Mouse (Mus musculus) embryonic facial prominence, embryonic 12.5 days (tissue): ENCODE measurements around the gene Hmga1. TPM values are rescaled to one million over a fixed set of nuclear protein-coding genes. Genes with fewer than 3 reads are reported as not detected.

Experiments used
- ATAC-seq: fragments of 200-750 bp; cut with Nextera tagmentation; 2 replicates; pipeline ENCODE4 v1.8.0; 2017; ENCODE audit not compliant: insufficient number of reproducible peaks, insufficient read depth, low FRiP score, low TSS enrichment
- H3K27ac ChIP-seq: fragments of 300-500 bp; sonication (generic); 2 replicates; pipeline ENCODE4 v1.5.1; 2016; ENCODE audit warnings: mild to moderate bottlenecking
- H3K27me3 ChIP-seq: fragments of 300-500 bp; sonication (generic); 2 replicates; pipeline ENCODE4 v1.6.1; 2016; ENCODE audit warnings: mild to moderate bottlenecking, moderate library complexity
- H3K36me3 ChIP-seq: fragments of 300-500 bp; sonication (generic); 2 replicates; pipeline ENCODE4 v1.6.1; 2016; ENCODE audit warnings: mild to moderate bottlenecking
- H3K4me1 ChIP-seq: fragments of 300-500 bp; sonication (generic); 2 replicates; pipeline ENCODE4 v1.6.1; 2016
- H3K4me2 ChIP-seq: fragments of 300-500 bp; sonication (generic); replicated peaks from 2 replicates; pipeline ENCODE4 v1.6.1; 2016; ENCODE audit warnings: mild to moderate bottlenecking, moderate library complexity
- H3K4me3 ChIP-seq: fragments of 300-500 bp; sonication (generic); 2 replicates; pipeline ENCODE4 v1.5.1; 2016; ENCODE audit warnings: mild to moderate bottlenecking
- H3K9ac ChIP-seq: fragments of 300-500 bp; sonication (generic); 2 replicates; pipeline ENCODE4 v1.6.1; 2016; ENCODE audit warnings: mild to moderate bottlenecking, moderate library complexity
- H3K9me3 ChIP-seq: fragments of 300-500 bp; sonication (generic); 2 replicates; pipeline ENCODE4 v1.6.1; 2016; ENCODE audit warnings: mild to moderate bottlenecking, moderate library complexity
- WGBS: fragments of 180-500 bp; shearing (Covaris S2); methylation state at CpG from one replicate; pipeline ENCODE4 v1.1.7; 2016; 5-methylcytosine and 5-hydroxymethylcytosine counted together
- polyA plus RNA-seq: library from polyadenylated mRNA; unstranded; fragments of >200 nt; fragmentation: Nextera tagmentation; extraction: Ambion mirVana; gene quantifications from 2 replicates; pipeline ENCODE4 v1.2.1, GENCODE M21; 2016

Hmga1 gene
- polyA plus RNA-seq, 1 experiment from 2014 or later, result 236 TPM

GRCm38 (mm10) chr17:27554062-27554960 is 2.0 kb upstream of the Hmga1 start:
- H3K4me3 ChIP-seq, result peak overlapping the region; percentile 88
- peak overlapping the region; percentile 63 for H3K9ac ChIP-seq
- H3K4me2 ChIP-seq, result peak overlapping the region; percentile 81
- no peak for ATAC-seq
- no peaks in the 10 kb centered on the region for H3K36me3 ChIP-seq
- H3K27ac ChIP-seq, result peak overlapping the region; percentile 98
- H3K4me1 ChIP-seq, result peaks cover 30% of the 10 kb centered on the region
- H3K27me3 ChIP-seq, result no peaks in the 10 kb centered on the region
- H3K9me3 ChIP-seq, result no peaks in the 10 kb centered on the region
- WGBS, result 38% methylated on average over 20 of the region's 20 CpGs

GRCm38 (mm10) chr17:27555075-27555511 is 1.2 kb upstream of the Hmga1 start:
- no peak for ATAC-seq
- Histone ChIP-seq H3K36me3 (no peaks in the 10 kb centered on the region), H3K27ac (peak overlapping the region; percentile 98), H3K4me2 (peak overlapping the region; percentile 81), H3K9me3 (no peaks in the 10 kb centered on the region), H3K4me1 (peaks cover 30% of the 10 kb centered on the region), H3K27me3 (no peaks in the 10 kb centered on the region), H3K4me3 (peak overlapping the region; percentile 88), H3K9ac (peak overlapping the region; percentile 63)
- WGBS, result 1% methylated on average over 38 of the region's 39 CpGs

DNA sequence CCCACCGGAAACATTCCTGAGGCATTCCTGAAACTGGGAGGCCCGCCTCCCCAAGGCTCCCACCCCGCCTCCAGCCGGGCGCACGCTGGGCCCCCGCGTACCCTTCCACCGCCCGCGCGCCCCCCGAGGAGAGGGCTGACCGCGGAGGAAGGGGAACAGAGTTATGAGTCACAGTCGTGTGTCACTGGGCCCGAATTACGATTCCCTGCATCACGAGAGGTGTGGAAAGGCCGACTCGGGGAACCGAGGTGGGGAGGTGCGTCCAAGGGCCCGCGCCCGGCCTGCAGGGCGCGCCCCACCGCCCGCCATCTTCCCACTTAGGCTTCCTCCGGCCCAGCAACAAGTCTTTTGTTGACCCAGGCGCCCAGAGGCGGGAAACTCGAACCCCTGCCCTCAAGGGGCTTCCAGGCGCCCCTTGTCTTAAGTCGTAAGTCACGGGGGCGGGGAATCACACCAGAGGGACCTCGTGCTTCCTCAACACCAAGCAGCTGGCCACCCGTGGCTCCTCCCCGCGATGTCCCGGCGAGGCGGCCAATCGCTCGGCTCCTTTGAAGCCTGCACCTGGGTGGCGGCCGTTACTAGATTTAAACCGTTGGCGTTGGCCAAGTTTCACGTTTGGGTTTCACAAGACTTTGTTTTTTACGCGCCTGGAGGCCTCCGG is 655 bp upstream of the Hmga1 start:
- ATAC-seq, result peak; percentile 35
- under 1% methylated on average over 55 of the region's 55 CpGs for WGBS
- peaks cover 34% of the 10 kb centered on the region for H3K4me1 ChIP-seq
- peak overlapping the region; percentile 88 for H3K4me3 ChIP-seq
- H3K9me3 ChIP-seq, result no peaks in the 10 kb centered on the region
- H3K27me3 ChIP-seq, result no peaks in the 10 kb centered on the region
- H3K36me3 ChIP-seq, result no peaks in the 10 kb centered on the region
- peak overlapping the region; percentile 81 for H3K4me2 ChIP-seq
- peak overlapping the region; percentile 98 for H3K27ac ChIP-seq
- peak overlapping the region; percentile 63 for H3K9ac ChIP-seq

- Histone ChIP-seq H3K4me3 (peak overlapping the region; percentile 88), H3K4me2 (peak overlapping the region; percentile 81), H3K9ac (peak overlapping the region; percentile 93), H3K9me3 (no peaks in the 10 kb centered on the region), H3K27ac (peak overlapping the region; percentile 98), H3K4me1 (peaks cover 41% of the 10 kb centered on the region), H3K27me3 (no peaks in the 10 kb centered on the region), H3K36me3 (peaks cover 12% of the 10 kb centered on the region; the same call in 1 of the 2 replicates)
- no peak for ATAC-seq
- WGBS, result under 1% methylated on average over 56 of the region's 75 CpGs
These were observed 1.1 kb downstream of the Hmga1 start for GRCm38 (mm10) chr17:27557181-27557926.

DNA sequence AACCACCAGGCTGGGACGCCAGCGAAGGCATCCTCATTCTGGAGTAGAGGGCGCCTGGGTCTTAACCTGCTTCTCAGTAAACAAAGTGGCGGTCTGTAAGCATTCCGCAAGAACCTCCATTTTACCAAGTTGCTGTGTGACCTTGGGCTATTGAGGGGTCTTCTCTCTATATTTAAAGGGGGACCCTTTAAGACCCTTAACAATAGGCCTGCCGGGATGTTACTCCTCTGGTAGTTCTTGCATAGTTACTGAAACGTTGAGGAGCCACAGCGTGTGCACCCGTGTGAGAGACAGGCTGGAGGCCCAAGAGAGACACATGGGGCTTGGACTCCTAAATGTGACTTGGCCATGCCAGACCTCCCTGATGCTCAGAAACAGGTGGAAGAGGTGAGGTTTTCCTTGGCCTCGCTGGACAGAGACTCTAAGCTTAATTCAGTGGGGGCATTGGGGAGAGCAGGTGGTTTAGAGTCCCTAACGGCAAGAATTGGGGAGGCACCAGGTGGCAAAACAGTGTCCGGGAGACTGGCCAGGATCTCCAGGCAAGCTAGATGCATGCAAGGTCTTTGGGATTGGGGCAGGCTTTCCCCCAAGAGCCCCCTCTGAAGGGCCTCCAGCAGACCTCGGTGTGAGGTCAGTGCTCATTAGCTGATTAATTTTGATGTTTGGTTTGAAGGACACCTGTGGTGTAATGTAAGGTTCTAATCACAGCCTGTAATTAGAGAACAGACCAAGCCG is 1.8 kb downstream of the Hmga1 start:
- peak overlapping the region; percentile 88 for H3K4me3 ChIP-seq
- H3K27ac ChIP-seq, result peak overlapping the region; percentile 98
- 1% methylated on average over 14 of the region's 14 CpGs for WGBS
- peaks cover 12% of the 10 kb centered on the region; the same call in 1 of the 2 replicates for H3K36me3 ChIP-seq
- H3K4me1 ChIP-seq, result peaks cover 41% of the 10 kb centered on the region
- peak overlapping the region; percentile 93 for H3K9ac ChIP-seq
- ATAC-seq, result no peak
- no peaks in the 10 kb centered on the region for H3K9me3 ChIP-seq
- H3K4me2 ChIP-seq, result peak overlapping the region; percentile 81
- H3K27me3 ChIP-seq, result no peaks in the 10 kb centered on the region

GRCm38 (mm10) chr17:27558845-27559244 is 2.5 kb downstream of the Hmga1 start:
- no peak for ATAC-seq
- Histone ChIP-seq H3K27me3 (no peaks in the 10 kb centered on the region), H3K4me1 (peaks cover 41% of the 10 kb centered on the region), H3K4me2 (peak overlapping the region; percentile 81), H3K4me3 (peak overlapping the region; percentile 88), H3K9me3 (no peaks in the 10 kb centered on the region), H3K27ac (no peak overlapping the region), H3K9ac (peak overlapping the region; percentile 93; the same call in 1 of the 2 replicates), H3K36me3 (peaks cover 12% of the 10 kb centered on the region; the same call in 1 of the 2 replicates)
- 5% methylated on average over 5 of the region's 5 CpGs for WGBS

DNA sequence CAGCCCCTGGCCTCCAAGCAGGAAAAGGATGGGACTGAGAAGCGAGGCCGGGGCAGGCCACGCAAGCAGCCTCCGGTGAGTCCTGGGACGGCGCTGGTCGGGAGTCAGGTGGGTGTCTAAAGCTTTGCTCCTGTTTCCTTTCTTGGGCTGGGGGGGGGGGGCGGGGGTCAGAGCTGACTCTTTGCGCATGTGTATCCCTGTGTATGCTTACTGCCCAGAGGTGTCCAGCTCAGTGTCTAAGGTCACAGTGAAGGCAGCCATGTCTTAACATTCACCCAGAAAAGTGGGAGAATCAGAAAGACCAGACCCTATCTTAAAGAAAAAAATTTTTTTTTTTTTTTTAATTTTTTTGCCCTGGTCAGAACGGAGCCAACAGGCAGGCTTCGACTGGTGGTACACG is 3.3 kb downstream of the Hmga1 start:
- Histone ChIP-seq H3K4me3 (no peak overlapping the region), H3K4me1 (peaks cover 39% of the 10 kb centered on the region), H3K4me2 (peak overlapping the region; percentile 81; the same call in 1 of the 2 replicates), H3K27me3 (no peaks in the 10 kb centered on the region), H3K9me3 (no peaks in the 10 kb centered on the region), H3K9ac (0 out of 2 replicates have a peak overlapping the region, but pooled peaks have one; percentile 93), H3K27ac (no peak overlapping the region), H3K36me3 (peaks cover 12% of the 10 kb centered on the region; the same call in 1 of the 2 replicates)
- no peak for ATAC-seq
- 66% methylated on average over 11 of the region's 12 CpGs for WGBS

DNA sequence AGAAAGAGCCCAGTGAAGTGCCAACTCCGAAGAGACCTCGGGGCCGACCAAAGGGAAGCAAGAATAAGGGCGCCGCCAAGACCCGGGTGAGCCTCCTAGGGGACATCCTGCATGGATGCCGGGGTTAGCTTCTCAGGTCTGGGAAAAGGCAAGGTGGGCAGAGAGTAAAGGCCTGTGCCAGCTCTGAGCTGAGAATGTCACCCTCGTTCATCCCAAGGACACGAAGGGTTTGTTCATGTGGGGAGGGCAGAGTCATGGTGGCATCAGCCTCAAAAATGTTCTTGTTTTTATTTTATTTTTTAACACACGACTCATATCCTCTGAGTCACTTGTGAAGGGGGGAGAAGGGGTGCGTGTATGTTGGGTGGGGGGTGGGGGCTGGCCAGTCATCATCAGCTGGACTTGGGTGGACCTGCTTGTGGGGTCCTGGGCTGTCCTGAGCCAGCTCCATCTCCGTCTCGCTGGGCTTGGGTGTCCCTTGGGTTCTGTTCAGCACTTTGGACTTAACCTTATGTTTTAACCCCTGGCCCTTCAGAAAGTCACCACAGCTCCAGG is 4.7 kb downstream of the Hmga1 start:
- no peak overlapping the region for H3K4me3 ChIP-seq
- no peaks in the 10 kb centered on the region for H3K27me3 ChIP-seq
- peaks cover 12% of the 10 kb centered on the region; the same call in 1 of the 2 replicates for H3K36me3 ChIP-seq
- no peak overlapping the region for H3K9ac ChIP-seq
- ATAC-seq, result no peak
- H3K27ac ChIP-seq, result no peak overlapping the region
- H3K4me2 ChIP-seq, result no peak overlapping the region
- H3K9me3 ChIP-seq, result no peaks in the 10 kb centered on the region
- WGBS, result 83% methylated on average over 13 of the region's 13 CpGs
- H3K4me1 ChIP-seq, result peaks cover 45% of the 10 kb centered on the region

DNA sequence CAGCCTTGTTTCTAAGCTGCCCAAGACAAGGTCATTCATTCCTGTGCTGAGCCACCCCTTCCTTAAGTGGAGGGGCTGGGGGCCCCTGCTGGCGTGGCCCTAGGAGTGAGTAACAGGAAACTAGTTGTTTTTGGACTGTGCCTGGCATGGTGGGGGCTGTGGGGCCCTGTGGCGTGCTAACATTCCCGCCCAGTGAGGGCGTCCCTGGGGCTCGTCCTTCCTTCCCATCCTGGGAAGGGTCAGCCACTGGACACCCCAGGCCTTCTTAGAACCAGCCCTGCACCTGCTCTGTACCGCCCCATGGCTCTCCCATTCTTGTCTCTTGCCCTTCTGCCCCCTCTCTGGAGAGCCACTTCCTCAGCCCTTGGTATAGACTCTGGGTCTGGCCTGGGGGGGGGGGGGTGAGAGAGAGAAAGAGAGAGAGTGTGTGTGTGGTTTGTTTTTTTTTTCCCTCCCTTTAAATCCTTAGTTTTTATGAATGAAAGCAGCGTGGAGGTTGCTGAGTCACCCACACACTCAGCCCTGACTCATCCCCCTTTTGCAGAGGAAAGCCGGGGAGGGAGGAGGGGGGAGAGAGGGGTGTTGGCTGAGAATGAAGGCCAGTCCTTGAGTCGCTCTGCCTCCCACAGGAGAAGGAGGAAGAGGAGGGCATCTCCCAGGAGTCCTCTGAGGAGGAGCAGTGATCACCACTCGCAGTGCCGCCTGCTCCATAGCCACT is 5.7 kb downstream of the Hmga1 start:
- H3K9me3 ChIP-seq, result no peaks in the 10 kb centered on the region
- H3K9ac ChIP-seq, result no peak overlapping the region
- H3K4me2 ChIP-seq, result no peak overlapping the region
- peaks cover 45% of the 10 kb centered on the region for H3K4me1 ChIP-seq
- H3K4me3 ChIP-seq, result no peak overlapping the region
- ATAC-seq, result no peak
- H3K27me3 ChIP-seq, result no peaks in the 10 kb centered on the region
- WGBS, result 62% methylated on average over 9 of the region's 11 CpGs
- peak overlapping the region; percentile 46; the same call in 1 of the 2 replicates for H3K27ac ChIP-seq
- peaks cover 12% of the 10 kb centered on the region; the same call in 1 of the 2 replicates for H3K36me3 ChIP-seq

DNA sequence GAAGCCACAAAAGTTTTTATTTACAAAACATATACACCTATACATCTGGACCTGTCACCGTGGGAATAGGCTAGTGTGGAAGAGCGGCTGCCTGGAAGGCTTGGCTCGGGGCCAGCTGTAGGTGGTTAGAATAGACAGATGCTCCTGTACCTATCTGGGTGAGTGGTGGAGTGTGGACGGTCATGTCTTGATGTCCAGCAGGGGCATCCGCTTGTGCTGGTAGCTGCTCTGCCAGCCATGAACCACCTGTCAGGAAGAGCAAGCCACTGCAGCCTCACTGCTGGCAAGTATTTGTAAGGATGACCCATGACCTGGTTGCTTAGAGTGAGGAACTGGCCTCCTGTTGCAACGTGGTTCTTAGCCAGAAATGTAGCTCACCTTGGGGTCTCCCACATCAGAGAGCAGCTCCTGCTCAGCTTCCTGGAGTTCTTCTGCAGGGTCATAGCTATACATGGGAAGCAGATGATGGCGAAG is 7.5 kb downstream of the Hmga1 start:
- no peak for ATAC-seq
- H3K4me3 ChIP-seq, result no peak overlapping the region
- 47% methylated on average over 7 of the region's 7 CpGs for WGBS
- H3K4me2 ChIP-seq, result no peak overlapping the region
- no peaks in the 10 kb centered on the region for H3K27me3 ChIP-seq
- peaks cover 31% of the 10 kb centered on the region for H3K4me1 ChIP-seq
- no peak overlapping the region for H3K27ac ChIP-seq
- H3K36me3 ChIP-seq, result peaks cover 12% of the 10 kb centered on the region; the same call in 1 of the 2 replicates
- H3K9ac ChIP-seq, result no peak overlapping the region
- H3K9me3 ChIP-seq, result no peaks in the 10 kb centered on the region
